Mouse (Mus musculus) B cell, adult (primary cell): ENCODE results near the gene Gbe1. TPM values are rescaled to one million over a fixed set of nuclear protein-coding genes. Genes with fewer than 3 reads are reported as not detected.

Source experiments
- total RNA-seq: library from RNA; stranded (reverse); gene quantifications from 4 replicates; pipeline ENCODE4 v1.2.4, GENCODE M21; 2023; ENCODE audit not compliant: inconsistent age

Gene Gbe1
- total RNA-seq, result 12.2 to 14.2 TPM (median 13.6 TPM) in 4 replicates

GRCm38 (mm10) chr16:70313886-70314577, at the start of gene Gbe1:
Gene Gbe1 (plus strand): TSS chr16:70313949.

